Mouse (Mus musculus): ENCODE measurements at regions not wholly inside any gene's neighbourhood (a gene's known extent, or its start where the extent isn't known, plus 50 kb on each side); places are given as distances from the start of the nearest gene placed in this dataset.

GRCm38 (mm10) chr3:137032802-137033201 is 308.1 kb upstream of the Emcn start:
- TF ChIP-seq CTCF (IDR thresholded peaks at IDR 0.05; ENCODE audit: extremely low read depth, insufficient read length, insufficient replicate concordance, low read depth, low read length) (no peak), POLR2A (IDR thresholded peaks at IDR 0.05; ENCODE audit: low read depth, low read length) (no peak)
